Mouse (Mus musculus) left cerebral cortex, postnatal 25 days (tissue): ENCODE results near the gene Wfdc8. TPM values are rescaled to one million over a fixed set of nuclear protein-coding genes. Genes with fewer than 3 reads are reported as not detected.
"Not testable (repeated sequence)": the region's sequence is repeated elsewhere in the genome, so short reads cannot be mapped to it uniquely, and the experiment has no call there.

Source experiments
- DNase-seq, 2 experiments: peaks; one replicate each; pipeline ENCODE4 v3.0.0; 2022; ENCODE audit warnings: low spot score in 2 of 2, mixed read lengths in 1 of 2
- intact Hi-C: fragments of 180-260 bp; cut with DNase I; formaldehyde crosslinking; loops from one replicate; pipeline ENCODE4 v1.15.1; 2025
- total RNA-seq, 2 experiments: library from RNA; stranded (reverse); gene quantifications; 2 replicates each; pipeline ENCODE4 v1.2.3; 2021

Wfdc8 gene
- total RNA-seq = not detected

DNA sequence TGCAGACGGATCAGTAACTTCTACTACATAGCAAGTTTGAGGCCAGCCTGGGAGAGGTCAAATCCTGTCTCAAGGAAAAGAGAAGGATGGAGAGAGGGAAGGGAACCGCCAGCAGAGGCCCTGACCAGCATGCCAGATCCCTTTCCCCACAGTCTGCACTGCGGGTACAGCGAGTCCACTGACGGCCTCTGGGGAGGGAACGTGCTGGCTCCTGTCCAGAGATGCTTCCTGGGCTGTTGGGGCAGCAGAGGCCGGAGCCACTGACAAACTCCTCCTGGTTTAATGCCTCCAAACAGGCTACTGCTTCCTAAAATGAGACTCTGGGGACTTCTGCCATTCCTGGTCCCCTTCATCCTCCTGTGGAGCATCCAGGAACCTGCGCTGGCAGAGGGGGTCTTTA is at the start of gene Wfdc8, which contains the start of gene Wfdc6b:
Gene Wfdc8 (minus strand): TSS at position 156 of the 400 bp plus-strand sequence.
Gene Wfdc6b (plus strand): TSS at position 52 of the 400 bp plus-strand sequence.
- DNase-seq, intact Hi-C loops: not testable (repeated sequence)

DNA sequence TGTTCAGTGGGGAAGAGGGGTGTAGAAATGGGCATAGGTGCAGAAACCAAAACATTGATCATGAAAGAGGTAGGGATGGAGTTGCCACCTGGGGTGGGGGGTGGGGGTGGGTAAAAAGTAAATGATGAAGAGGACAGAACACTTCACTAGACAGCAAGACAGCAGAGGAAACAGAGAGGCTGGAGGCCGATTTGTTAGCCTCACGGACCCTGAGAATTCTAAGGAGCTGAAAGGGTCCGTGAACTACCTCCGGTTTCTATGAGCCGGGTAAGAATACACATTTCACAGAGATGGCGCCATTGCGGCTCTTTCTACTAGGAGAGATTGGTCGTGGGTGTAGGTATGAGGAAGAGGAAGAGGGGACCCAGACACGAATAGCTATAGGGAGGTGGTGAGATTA is 43.1 kb upstream of the Wfdc8 start, which contains the start of gene Wfdc9:
Gene Wfdc9 (minus strand): TSS at position 101 of the 400 bp plus-strand sequence.
- intact Hi-C loops = no loop called here
- DNase-seq = no peak

DNA sequence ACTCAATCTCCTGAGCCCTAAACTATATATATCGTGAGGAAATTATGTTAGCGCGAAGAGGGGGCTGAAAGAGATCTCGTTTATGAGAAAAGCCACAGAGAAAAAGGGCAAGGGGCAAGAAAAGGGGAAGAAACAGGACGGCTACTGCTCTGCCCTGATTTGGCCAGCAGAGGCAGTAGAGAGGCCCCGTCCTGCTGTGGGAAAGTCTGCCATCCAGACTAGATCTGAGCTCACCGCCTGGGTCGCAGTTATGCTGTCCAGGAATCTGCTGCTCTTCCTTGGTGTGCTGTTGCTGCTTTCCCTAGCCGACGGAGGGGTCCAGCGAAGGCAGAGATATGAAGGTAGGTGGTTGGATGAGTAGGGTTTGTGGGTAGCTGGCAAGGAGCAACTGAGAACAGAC is 42.4 kb upstream of the Wfdc8 start, which contains the start of gene Wfdc10:
Gene Wfdc10 (plus strand): TSS at position 189 of the 400 bp plus-strand sequence.
- intact Hi-C loops = no loop called here
- peak in 1 of 2 experiments; percentile 3 for DNase-seq

DNA sequence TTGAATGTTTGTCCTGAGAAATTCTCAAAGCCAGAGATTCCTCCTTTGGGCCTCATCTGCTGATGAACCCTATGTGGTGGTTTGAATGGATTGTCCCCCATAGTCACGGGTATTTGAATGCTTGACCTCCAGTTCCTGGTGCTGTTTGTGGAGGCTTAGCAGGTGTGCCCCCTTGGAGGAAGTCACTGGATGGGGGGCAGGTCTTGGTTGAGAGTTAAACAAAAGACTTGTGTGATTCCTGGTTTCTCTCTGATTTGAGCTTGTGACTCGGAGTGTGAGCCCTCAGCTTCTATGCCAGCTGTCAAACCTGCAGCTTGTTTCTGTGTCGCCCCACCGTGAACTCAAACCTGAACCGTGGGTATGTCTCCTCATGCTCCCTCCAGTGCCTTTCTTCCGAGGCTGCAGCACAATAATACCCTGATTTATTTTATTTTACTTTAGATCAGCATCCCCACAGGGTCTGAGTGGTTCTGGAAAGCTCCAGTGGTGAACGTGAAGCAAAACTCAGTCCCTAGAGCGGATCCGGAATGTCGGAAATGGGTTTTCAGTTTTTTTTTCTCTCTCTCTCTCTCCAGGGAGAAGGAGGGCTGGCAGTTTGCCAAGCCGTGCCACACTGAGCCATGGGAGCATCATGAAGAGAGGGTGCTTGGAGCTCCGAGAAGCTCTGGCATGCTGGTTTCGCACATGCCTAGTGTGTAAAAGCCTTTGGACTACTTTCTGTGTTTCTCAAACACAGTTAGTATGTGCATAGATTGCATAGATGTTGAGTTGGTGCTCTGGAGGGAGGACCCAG is 28.7 kb upstream of the Wfdc8 start:
- DNase-seq = peak in 1 of 2 experiments; percentile 11
- intact Hi-C loops = no loop called here

DNA sequence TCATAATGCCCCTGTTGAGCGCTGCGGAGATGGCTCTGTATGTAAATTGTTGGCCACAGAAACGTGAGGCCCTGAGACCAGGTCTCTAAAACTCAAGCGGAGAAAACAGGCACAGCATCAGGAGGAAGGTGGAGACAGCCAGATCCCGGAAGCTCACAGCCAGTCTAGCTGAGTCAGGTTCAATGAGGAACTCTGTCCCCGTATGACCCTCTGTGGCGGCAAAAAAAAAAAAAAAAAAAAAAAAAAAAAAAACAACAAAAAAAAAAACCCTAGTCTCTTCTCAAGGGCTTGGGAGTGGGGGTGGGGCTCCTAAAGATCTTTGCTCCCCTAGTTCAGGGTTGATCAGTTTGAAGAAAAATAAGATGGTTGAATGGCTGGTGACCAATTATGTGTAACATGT is 27.7 kb upstream of the Wfdc8 start:
- intact Hi-C loops = no loop called here

DNA sequence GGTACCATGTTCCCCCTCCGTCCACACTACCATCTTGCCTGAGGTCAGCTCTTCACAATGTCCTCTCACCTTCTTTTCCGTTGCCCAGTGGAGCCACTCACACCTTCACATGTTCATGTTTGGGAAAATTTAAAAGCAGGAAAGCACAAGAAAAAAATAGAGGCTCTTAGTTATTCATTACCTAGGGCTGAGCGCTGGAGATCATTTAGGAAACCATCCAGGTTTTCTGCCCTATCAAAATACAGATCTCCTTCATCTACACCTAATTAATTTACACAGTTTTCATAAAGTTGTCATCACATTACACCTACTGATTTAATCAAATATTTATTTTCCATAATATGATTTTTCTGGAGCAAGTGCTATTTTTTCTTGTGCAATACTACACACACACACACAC is 25.3 kb upstream of the Wfdc8 start, which contains the start of gene Wfdc16:
Gene Wfdc16 (minus strand): TSS at position 101 of the 400 bp plus-strand sequence.
- intact Hi-C loops = no loop called here
- no peak for DNase-seq

More for the DNA sequence above, 27.7 kb upstream of the Wfdc8 start:
- no peak for DNase-seq

DNA sequence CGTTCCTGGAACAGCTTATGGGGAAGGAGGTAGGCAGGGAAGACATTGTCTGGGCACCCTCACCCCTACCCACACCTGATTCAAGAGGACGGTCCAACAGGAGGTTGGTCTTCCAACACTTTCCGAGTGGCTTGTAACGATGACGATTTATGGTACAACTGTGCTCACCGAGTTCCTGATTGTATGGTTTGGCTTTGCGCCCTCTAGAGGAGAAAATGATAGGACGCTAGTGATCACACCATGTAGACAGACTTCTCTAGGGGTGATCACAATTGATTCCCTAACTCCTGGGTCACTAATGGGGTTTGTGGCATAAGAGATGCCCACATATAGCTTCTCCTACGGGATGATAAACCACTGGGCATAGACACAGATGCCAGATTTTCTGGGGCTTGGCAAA is 21.8 kb upstream of the Wfdc8 start:
- DNase-seq = no peak
- intact Hi-C loops = no loop called here

DNA sequence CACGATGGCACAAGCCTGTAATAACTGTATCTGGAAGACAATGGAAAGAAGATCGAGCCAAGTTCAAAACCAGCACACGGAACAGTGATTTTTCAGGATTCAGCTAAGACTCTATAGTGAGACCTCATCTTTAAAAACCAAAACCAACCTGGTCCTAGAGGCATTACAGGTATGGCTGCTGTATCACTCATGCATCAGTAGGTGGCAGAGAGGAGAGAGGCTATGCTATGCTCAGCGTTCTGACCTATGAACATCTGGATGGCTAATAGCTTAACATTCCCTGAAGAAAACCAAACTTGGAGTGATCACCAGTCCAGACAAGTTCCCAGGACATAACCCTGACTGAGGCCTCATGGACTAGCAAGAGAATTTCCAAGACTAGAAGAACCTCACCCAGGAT is 8.3 kb upstream of the Wfdc8 start:
- intact Hi-C loops = no loop called here
- DNase-seq = no peak

DNA sequence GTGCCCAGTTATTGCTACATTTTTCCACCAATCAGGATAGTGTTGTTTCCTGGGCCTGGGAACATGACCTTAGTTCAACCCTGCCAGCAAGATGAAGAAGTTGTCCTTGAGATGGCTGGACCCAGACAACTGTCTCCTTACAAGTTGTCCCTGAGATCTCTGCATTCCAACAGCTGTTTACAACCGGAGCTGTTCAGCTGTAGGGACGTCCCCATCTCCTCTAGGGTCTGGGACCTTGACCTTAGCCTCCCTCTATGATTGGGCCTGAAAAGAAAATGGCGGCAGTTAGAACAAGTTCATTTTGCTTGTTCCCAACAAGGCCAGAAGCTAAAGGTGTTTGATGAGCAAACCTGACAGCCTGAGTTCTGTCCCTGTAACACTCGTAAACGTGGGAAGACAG is 5.6 kb upstream of the Wfdc8 start:
- intact Hi-C loops = no loop called here
- no peak for DNase-seq

DNA sequence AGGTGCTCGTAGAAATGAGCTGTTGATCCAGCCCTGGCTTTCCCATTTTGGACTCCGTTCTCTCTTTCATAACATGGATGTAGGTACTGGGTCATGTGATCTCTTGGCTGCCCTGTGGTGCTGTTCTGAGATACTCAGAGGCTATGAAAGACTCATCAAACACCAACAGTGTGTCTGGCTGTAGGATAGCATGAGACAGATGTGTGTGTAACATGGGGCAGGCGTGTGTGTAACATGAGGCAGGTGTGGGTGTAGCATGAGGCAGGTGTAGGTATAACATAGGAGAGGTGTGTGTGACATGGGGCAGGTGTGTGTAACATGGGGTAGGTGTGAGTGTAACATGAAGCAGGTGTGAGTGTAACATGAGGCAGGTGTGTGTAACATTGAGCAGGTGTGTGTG is 2.0 kb upstream of the Wfdc8 start:
- intact Hi-C loops = no loop called here
- no peak for DNase-seq

DNA sequence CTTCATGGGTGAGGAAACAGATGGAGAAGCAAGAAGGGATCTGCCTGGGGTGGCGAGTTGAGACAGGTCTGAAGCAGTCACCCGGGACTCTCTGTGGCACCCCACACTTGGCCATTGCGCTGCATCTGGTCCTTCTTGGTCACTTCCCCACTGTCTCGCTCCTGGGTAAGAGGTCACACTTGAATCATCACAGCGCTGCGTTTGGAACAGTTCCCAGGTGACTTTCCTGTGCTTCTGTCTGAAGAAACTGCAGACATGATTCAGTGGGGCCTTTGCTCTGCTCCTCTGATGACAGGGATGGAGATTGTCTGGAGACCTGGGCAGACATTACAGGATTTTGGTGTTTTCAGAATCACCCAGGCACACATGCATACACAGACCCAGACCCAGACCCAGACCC is 4.6 kb downstream of the Wfdc8 start:
- no peak for DNase-seq
- intact Hi-C loops = no loop called here

DNA sequence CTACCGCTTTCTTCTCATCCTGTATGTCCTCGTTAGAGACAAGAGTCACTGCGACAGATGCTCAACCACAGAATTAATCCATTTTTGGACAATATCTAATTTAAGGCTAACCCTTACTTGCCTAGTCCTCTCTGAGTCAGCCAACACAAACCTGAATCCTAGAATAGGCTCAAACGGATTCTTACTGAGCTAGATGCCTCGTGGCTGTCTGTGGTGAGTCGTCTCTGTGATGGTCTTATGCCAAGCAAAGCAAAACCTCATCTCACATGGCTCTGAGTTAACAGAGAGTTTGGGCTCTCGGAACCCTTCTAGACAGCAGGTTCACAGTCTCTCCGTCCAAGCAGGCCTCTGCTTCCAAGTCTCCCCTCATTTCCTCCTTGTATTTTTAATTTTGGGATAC is 9.0 kb downstream of the Wfdc8 start:
- intact Hi-C loops = no loop called here
- peak in 1 of 2 experiments; percentile 70 for DNase-seq

DNA sequence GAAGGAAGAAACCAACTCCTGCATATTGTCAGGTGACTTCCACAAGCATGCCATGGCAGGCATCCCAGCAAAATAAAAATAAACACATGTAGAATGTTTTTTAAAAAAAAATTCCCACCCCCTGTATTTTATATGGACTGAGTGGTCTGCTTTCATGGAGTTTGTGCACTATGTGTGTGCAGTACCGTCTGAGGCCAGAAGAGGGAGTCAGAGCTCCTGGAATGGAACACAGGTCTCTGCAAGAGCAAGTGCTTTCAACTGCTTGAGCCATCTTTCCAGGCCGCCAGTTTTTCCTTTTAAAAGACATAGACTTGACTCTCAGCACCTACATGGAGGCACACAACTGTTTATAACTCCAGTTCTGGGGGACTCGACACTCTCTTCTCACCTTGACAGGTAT is 9.9 kb downstream of the Wfdc8 start:
- intact Hi-C loops = no loop called here
- DNase-seq = no peak

DNA sequence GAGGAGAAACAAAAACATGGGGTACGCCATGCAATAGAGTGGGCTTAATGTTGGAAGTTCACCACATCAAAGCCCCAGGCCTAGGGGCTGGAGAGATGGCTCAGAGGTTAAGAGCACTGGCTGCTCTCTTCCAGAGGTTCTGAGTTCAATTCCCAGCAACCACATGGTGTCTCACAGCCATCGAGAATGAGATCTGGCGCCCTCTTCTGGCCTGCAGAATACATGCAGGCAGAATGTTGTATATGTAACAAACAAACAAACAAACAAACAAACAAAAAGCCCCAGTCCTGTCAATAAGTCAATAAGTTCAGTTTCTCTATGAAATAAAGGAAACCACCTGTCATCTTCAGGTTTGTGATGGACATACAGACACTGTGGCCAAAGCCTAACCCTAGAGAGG is 13.2 kb downstream of the Wfdc8 start:
- DNase-seq = no peak

DNA sequence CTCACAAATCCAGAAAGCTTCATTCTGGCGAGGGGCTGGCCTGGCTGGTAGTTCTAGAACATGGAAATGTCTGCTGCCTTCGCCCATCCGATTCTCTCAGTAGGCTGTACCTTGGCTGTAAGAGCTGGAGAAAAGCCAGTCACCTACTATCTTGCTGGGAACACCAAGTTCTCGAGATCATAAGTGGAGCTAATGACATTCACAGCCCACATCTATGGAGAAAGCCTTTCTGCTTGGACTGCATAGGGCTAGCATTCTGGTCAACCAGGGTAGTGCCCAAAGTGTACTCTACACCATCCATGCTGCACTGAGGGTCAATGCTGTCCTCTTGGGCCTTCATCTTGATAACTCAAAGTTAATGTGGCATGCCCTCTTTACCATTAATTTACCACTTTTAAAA is 19.9 kb downstream of the Wfdc8 start, which contains the start of gene Eppin:
Gene Eppin (minus strand): TSS at position 101 of the 400 bp plus-strand sequence.
- intact Hi-C loops = loop anchor here (1.0 kb wide), 1 partner anchor 133 kb away; no protein-coding TSS in a partner anchor
- no peak for DNase-seq

More for the DNA sequence above, 13.2 kb downstream of the Wfdc8 start:
- intact Hi-C loops = no loop called here

DNA sequence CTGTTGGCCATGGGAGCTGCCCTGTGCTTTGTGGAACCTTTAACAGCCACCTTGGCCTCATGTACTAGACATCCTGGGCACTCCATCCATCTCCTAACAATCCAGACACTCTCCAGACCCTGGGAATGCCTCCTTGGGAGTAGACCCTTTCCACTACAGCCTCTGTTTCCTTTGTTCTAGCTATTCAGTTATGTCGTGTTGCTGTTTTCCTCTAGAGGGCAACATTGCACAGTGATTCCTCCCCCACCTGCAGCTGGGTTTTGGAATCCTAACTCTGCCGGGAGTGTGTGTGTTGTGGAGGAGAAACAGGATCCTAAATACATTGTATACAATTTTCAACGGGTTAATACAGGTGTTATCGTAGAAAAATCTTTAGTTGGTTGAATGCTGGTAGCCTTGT is 21.4 kb downstream of the Wfdc8 start:
- intact Hi-C loops = no loop called here
- peak; percentile 28 to 42 for DNase-seq

DNA sequence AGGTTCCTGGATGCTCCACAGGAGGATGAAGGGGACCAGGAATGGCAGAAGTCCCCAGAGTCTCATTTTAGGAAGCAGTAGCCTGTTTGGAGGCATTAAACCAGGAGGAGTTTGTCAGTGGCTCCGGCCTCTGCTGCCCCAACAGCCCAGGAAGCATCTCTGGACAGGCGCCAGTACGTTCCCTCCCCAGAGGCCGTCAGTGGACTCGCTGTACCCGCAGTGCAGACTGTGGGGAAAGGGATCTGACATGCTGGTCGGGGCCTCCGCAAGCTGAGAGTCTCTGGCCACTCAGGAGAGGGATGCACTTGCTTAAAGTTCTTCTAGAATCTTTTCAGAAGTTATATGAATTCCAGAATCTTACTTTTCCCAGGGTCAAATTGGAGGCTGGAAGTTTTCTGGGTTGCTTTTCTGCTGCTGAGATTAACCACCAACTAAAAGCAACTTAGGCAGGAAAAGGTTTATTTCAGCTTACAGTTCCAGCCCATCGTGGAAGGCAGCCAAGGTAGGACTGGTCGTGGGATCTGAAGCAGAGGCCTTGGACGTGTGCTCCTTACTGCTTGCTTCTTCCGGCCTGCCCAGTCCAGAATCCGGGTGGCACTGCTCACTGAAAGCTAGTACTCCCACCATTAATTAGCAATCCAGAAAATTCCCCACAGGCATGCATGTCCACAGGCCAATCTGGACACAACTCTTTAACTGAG is 28.3 kb downstream of the Wfdc8 start, which contains the start of gene Wfdc6a:
Gene Wfdc6a (minus strand): TSS at position 423 of the 701 bp plus-strand sequence.
- intact Hi-C loops = not testable (repeated sequence)

DNA sequence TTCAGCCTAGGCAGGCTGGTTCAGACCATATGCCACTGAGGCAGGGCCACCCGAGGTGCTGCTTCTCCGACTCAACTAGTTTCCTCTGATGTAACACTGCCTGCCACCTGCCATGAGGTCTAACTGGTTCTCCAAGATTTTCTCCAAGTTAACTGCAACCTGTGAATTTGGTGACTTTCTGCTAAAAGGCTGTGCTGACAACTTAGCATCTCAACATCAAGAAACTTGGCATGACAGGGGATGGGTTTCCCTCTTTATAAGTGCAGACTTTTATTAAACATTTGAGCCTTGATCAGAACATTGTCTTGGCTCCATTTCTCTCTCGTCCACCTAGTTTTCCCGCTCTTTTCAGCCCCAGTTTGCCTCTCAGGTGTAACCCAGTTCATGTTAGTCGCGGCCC is 40.1 kb downstream of the Wfdc8 start, which contains the start of gene Spint3:
Gene Spint3 (minus strand): TSS at position 101 of the 400 bp plus-strand sequence.
- intact Hi-C loops, DNase-seq: not testable (repeated sequence)

More for the DNA sequence above, 28.3 kb downstream of the Wfdc8 start, which contains the start of gene Wfdc6a:
- not testable (repeated sequence) for DNase-seq

DNA sequence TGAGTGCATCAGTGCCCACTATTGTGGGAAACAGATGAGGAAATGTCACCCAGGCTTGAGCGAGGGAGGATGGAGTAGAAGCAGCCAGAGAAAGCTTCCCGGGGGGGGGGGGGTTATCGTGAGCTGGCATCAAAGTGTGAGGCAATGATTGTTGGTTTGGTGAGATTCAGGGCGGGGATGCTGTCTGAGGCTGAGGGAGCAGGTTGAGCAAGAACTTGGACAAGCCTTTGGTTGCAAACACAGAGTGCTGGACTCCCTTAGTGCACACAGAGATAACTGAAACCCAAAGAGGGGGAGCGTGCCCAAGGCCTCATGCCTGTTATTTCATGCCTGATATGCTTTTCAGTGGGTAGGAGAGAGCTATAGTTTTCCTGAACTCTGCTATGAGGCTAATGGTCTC is 46.0 kb downstream of the Wfdc8 start:
- no peak for DNase-seq
- intact Hi-C loops = no loop called here

DNA sequence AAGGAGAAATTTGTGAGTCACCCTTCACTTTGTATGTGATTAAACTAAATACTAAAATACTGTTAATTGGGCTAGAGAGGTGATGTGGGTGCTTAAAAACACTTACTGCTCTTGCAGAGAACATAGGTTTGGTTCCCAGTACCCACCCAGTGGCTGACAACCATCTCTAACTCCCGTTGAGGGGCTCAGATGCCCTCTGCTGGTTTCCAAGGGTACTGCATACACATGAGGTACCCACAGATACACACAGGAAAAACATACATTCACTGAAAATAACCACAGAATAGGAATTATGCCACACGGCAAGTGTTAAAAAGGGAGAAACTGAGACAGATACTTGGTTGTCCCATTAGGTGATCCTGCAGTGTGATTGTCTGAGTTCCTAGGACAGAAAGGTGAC is 46.4 kb downstream of the Wfdc8 start:
- intact Hi-C loops = no loop called here
- DNase-seq = no peak
